Mouse (Mus musculus): ENCODE results near the gene Gm7247.

DNA sequence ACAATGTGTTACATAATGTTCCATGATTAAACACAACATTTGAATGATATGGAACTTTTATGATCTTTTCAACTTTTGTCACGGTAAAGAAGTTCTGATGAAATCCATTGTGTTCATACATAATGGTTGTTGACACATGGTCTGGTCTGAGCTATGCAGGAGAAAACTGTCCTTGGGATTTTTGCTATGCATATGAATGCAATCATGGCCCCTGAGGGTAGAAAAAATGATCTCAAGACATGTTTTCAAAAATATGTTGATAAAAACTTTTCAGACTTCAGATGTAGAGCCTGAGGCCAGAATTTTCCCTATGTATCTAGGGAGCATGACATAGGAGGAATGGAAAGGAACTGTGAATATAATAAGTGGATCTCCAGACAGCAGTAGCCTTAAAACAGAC is 49.0 kb downstream of the Gm7247 start, which contains the start of gene Vmn2r88:
- TF ChIP-seq CTCF (IDR thresholded peaks at IDR 0.05; ENCODE audit: borderline replicate concordance, insufficient read depth, low read depth, low read length): no peak
- no peak for TF ChIP-seq POLR2A (IDR thresholded peaks at IDR 0.05; ENCODE audit: borderline replicate concordance, insufficient read depth, low read length)
